Mouse (Mus musculus) adrenal gland, adult 2 months (tissue): ENCODE results near the gene Doc2g. TPM values are rescaled to one million over a fixed set of nuclear protein-coding genes. Genes with fewer than 3 reads are reported as not detected.
"Not testable (repeated sequence)": the region's sequence is repeated elsewhere in the genome, so short reads cannot be mapped to it uniquely, and the experiment has no call there.

Experiments used
- DNase-seq: peaks from one replicate; pipeline ENCODE4 v3.0.0; 2021
- long read RNA-seq: library from polyadenylated mRNA; stranded (forward); transcript quantifications from one replicate; pipeline ENCODE4 v2.0.0, GENCODE M21; 2021
- polyA plus RNA-seq: library from polyadenylated mRNA; depleted of rRNA; stranded (reverse); fragments of >200 nt; gene quantifications from 2 replicates; pipeline ENCODE4 v1.2.3, GENCODE M21; 2012; rRNA removed
- total RNA-seq, 2 experiments: library from RNA; stranded (reverse); gene quantifications; 2 replicates each; pipeline ENCODE4 v1.2.3; 2021

Doc2g gene
- total RNA-seq (1 to 10 TPM; 1.1 to 1.8 TPM), polyA plus RNA-seq (6.2 and 9.3 TPM in 2 replicates)
- long read RNA-seq, partial matches to known transcripts: 0 of 2 reads
- long read RNA-seq, other reads (novel, unspliced or antisense): 2 of 2 reads

GRCm38 (mm10) chr19:4003112-4003511, at the start of gene Doc2g:
Gene Doc2g, plus strand, starts transcription at chr19:4003313.
- no peak for DNase-seq

- no peak for DNase-seq
Measured at GRCm38 (mm10) chr19:3955033-3955432, 48.1 kb upstream of the Doc2g start.

GRCm38 (mm10) chr19:3955804-3956203, 47.3 kb upstream of the Doc2g start:
- DNase-seq: no peak

GRCm38 (mm10) chr19:3957296-3958036, 45.6 kb upstream of the Doc2g start:
- not testable (repeated sequence) for DNase-seq

- no peak for DNase-seq
Measured at GRCm38 (mm10) chr19:3958470-3958869, 44.6 kb upstream of the Doc2g start, which contains the start of gene Aldh3b3. Gene Aldh3b3, plus strand, starts transcription at chr19:3958645.

- no peak for DNase-seq
Measured at GRCm38 (mm10) chr19:3959030-3959429, 44.1 kb upstream of the Doc2g start.

- DNase-seq: no peak
Measured at GRCm38 (mm10) chr19:3960211-3960610, 42.9 kb upstream of the Doc2g start.

- not testable (repeated sequence) for DNase-seq
Measured at GRCm38 (mm10) chr19:3961805-3962204, 41.3 kb upstream of the Doc2g start.

GRCm38 (mm10) chr19:3962469-3962868, 40.6 kb upstream of the Doc2g start:
- no peak for DNase-seq

- DNase-seq: no peak
Measured at GRCm38 (mm10) chr19:3964030-3964429, 39.1 kb upstream of the Doc2g start.

- DNase-seq: no peak
Measured at GRCm38 (mm10) chr19:3966330-3967075, 36.6 kb upstream of the Doc2g start.

GRCm38 (mm10) chr19:3967258-3967657, 35.9 kb upstream of the Doc2g start:
- DNase-seq: no peak

- no peak for DNase-seq
Measured at GRCm38 (mm10) chr19:3972229-3972628, 30.9 kb upstream of the Doc2g start, which contains the start of gene Aldh3b2. Gene Aldh3b2, plus strand, starts transcription at chr19:3972328.

GRCm38 (mm10) chr19:3974608-3975007, 28.5 kb upstream of the Doc2g start:
- not testable (repeated sequence) for DNase-seq

GRCm38 (mm10) chr19:3975866-3976265, 27.2 kb upstream of the Doc2g start:
- DNase-seq: no peak

- peak; percentile 75 for DNase-seq
Measured at GRCm38 (mm10) chr19:3980309-3980708, 22.8 kb upstream of the Doc2g start.

- no peak for DNase-seq
Measured at GRCm38 (mm10) chr19:3980917-3981316, 22.2 kb upstream of the Doc2g start.

- DNase-seq: no peak
Measured at GRCm38 (mm10) chr19:3983527-3984200, 19.4 kb upstream of the Doc2g start.

- peak; percentile 79 for DNase-seq
Measured at GRCm38 (mm10) chr19:3985261-3985681, 17.8 kb upstream of the Doc2g start.

GRCm38 (mm10) chr19:3986334-3986733, 16.8 kb upstream of the Doc2g start, which contains the start of gene Acy3:
Gene Acy3, plus strand, starts transcription at chr19:3986570.
- peak; percentile 92 for DNase-seq

GRCm38 (mm10) chr19:3988066-3988465, 15.0 kb upstream of the Doc2g start:
- DNase-seq: no peak

GRCm38 (mm10) chr19:3988750-3989149, 14.4 kb upstream of the Doc2g start:
- no peak for DNase-seq
